Mouse (Mus musculus) limb, embryonic 10.5 days (tissue): ENCODE data around the gene Bcl9. TPM values are rescaled to one million over a fixed set of nuclear protein-coding genes. Genes with fewer than 3 reads are reported as not detected.

Source experiments
- DNase-seq: peaks from one replicate; pipeline ENCODE4 v3.0.0-alpha.2; 2017; ENCODE audit warnings: low spot score
- H3K27ac ChIP-seq: fragments of 300-500 bp; sonication (generic); 2 replicates; pipeline ENCODE4 v1.5.1; 2016; ENCODE audit warnings: mild to moderate bottlenecking
- H3K27me3 ChIP-seq: fragments of 300-500 bp; sonication (generic); 2 replicates; pipeline ENCODE4 v1.6.1; 2016; ENCODE audit warnings: low read depth, mild to moderate bottlenecking; ENCODE audit not compliant: poor library complexity, severe bottlenecking
- H3K36me3 ChIP-seq: fragments of 300-500 bp; sonication (generic); 2 replicates; pipeline ENCODE4 v1.6.1; 2016; ENCODE audit warnings: mild to moderate bottlenecking, moderate library complexity
- H3K4me1 ChIP-seq: fragments of 300-500 bp; sonication (generic); 2 replicates; pipeline ENCODE4 v1.6.1; 2016
- H3K4me3 ChIP-seq: fragments of 300-500 bp; sonication (generic); 2 replicates; pipeline ENCODE4 v1.5.1; 2016; ENCODE audit warnings: mild to moderate bottlenecking, moderate library complexity
- H3K9me3 ChIP-seq: fragments of 300-500 bp; sonication (generic); replicated peaks from 2 replicates; pipeline ENCODE4 v1.6.1; 2016; ENCODE audit warnings: mild to moderate bottlenecking
- WGBS: fragments of 180-500 bp; shearing (Covaris S2); methylation state at CpG from one replicate; pipeline ENCODE4 v1.1.7; 2016; 5-methylcytosine and 5-hydroxymethylcytosine counted together
- polyA plus RNA-seq: library from polyadenylated mRNA; unstranded; fragments of >200 nt; fragmentation: Nextera tagmentation; extraction: Ambion mirVana; gene quantifications from 2 replicates; pipeline ENCODE4 v1.2.1, GENCODE M21; 2016

The Bcl9 gene
- polyA plus RNA-seq, 1 experiment from 2014 or later: 74.2 TPM

- H3K9me3 ChIP-seq: no peaks in the 10 kb centered on the region
- WGBS: 55% methylated on average over 6 of the region's 6 CpGs
These were observed 117.2 kb downstream of the Bcl9 start for GRCm38 (mm10) chr3:97180527-97180926.

GRCm38 (mm10) chr3:97178885-97179284 lies 118.8 kb downstream of the Bcl9 start:
- 69% methylated on average over 6 of the region's 6 CpGs for WGBS
- no peak for DNase-seq
- Histone ChIP-seq H3K27ac (no peak overlapping the region), H3K4me1 (0 out of 2 replicates have a peak, but pooled peaks cover 2% of the 10 kb centered on the region), H3K27me3 (no peaks in the 10 kb centered on the region), H3K36me3 (0 out of 2 replicates have a peak, but pooled peaks cover 4% of the 10 kb centered on the region), H3K4me3 (no peak overlapping the region), H3K9me3 (no peaks in the 10 kb centered on the region)

More at GRCm38 (mm10) chr3:97180527-97180926, 117.2 kb downstream of the Bcl9 start:
- Histone ChIP-seq H3K4me3 (no peak overlapping the region), H3K4me1 (0 out of 2 replicates have a peak, but pooled peaks cover 2% of the 10 kb centered on the region), H3K27ac (no peak overlapping the region), H3K36me3 (0 out of 2 replicates have a peak, but pooled peaks cover 4% of the 10 kb centered on the region), H3K27me3 (no peaks in the 10 kb centered on the region)
- no peak for DNase-seq

DNA sequence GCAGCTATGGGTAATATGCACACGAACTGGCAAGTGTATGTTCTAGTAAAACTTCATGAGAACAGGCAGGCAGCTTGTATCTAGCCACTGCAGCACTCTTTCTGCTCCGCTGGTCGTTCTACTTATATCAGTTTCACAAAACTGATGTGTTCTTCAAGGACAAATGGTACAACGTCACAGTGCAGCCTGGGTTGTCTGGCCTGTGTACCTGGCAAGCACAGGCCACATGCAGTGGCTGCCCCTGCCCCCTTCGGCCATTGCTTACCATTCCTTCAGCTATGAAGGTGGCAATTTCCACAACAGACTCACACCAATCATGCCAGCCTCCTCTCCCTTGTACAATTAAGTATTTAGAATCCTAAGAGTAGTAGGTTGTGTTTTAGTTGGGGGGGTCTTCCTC lies 125.1 kb downstream of the Bcl9 start:
- no peak overlapping the region for H3K27ac ChIP-seq
- H3K4me3 ChIP-seq: no peak overlapping the region
- no peaks in the 10 kb centered on the region for H3K4me1 ChIP-seq
- H3K27me3 ChIP-seq: no peaks in the 10 kb centered on the region
- DNase-seq: no peak
- H3K36me3 ChIP-seq: 0 out of 2 replicates have a peak, but pooled peaks cover 6% of the 10 kb centered on the region
- 90% methylated on average over 5 of the region's 5 CpGs for WGBS
- no peaks in the 10 kb centered on the region for H3K9me3 ChIP-seq

GRCm38 (mm10) chr3:97172231-97172630 lies 125.5 kb downstream of the Bcl9 start:
- no peak overlapping the region for H3K27ac ChIP-seq
- no peak overlapping the region for H3K4me3 ChIP-seq
- no peaks in the 10 kb centered on the region for H3K9me3 ChIP-seq
- no peaks in the 10 kb centered on the region for H3K4me1 ChIP-seq
- H3K27me3 ChIP-seq: no peaks in the 10 kb centered on the region
- H3K36me3 ChIP-seq: 0 out of 2 replicates have a peak, but pooled peaks cover 7% of the 10 kb centered on the region
- WGBS: 86% methylated on average over 9 of the region's 9 CpGs
- no peak for DNase-seq

DNA sequence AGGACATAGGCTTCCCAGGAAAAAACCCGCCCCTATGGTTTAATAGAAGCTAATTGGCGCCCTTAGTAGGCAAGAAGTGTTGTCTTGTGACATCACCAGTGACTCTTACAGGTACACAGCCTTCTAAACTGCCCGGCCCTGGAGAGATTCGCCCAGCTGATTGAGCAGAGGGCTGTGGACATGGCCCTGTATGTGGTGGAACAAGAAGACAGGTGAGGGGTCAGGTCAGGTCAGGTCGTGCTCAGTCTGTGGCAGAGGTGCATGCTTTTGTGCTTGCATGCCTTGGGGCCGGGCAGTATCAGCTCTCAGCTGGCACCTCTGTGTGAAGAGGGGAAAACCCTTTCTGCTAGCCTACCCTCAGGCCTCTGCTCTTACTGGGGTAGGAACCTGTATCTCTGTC lies 126.2 kb downstream of the Bcl9 start:
- Histone ChIP-seq H3K4me1 (no peaks in the 10 kb centered on the region), H3K27me3 (no peaks in the 10 kb centered on the region), H3K4me3 (no peak overlapping the region), H3K27ac (no peak overlapping the region), H3K9me3 (no peaks in the 10 kb centered on the region), H3K36me3 (peaks cover 12% of the 10 kb centered on the region)
- no peak for DNase-seq
- WGBS: 78% methylated on average over 6 of the region's 6 CpGs

- no peak for DNase-seq
- H3K27me3 ChIP-seq: no peaks in the 10 kb centered on the region
- no peak overlapping the region for H3K4me3 ChIP-seq
- WGBS: 78% methylated on average over 4 of the region's 4 CpGs
- no peaks in the 10 kb centered on the region for H3K9me3 ChIP-seq
- no peak overlapping the region for H3K27ac ChIP-seq
- H3K4me1 ChIP-seq: no peaks in the 10 kb centered on the region
- peaks cover 16% of the 10 kb centered on the region for H3K36me3 ChIP-seq
These were observed 130.6 kb downstream of the Bcl9 start for GRCm38 (mm10) chr3:97167126-97167525.

GRCm38 (mm10) chr3:97164477-97164876 lies 133.2 kb downstream of the Bcl9 start:
- H3K4me1 ChIP-seq: peaks cover 9% of the 10 kb centered on the region
- no peaks in the 10 kb centered on the region for H3K9me3 ChIP-seq
- H3K36me3 ChIP-seq: peaks cover 14% of the 10 kb centered on the region
- H3K4me3 ChIP-seq: no peak overlapping the region
- no peak overlapping the region for H3K27ac ChIP-seq
- no peak for DNase-seq
- H3K27me3 ChIP-seq: no peaks in the 10 kb centered on the region
- 84% methylated on average over 4 of the region's 4 CpGs for WGBS

DNA sequence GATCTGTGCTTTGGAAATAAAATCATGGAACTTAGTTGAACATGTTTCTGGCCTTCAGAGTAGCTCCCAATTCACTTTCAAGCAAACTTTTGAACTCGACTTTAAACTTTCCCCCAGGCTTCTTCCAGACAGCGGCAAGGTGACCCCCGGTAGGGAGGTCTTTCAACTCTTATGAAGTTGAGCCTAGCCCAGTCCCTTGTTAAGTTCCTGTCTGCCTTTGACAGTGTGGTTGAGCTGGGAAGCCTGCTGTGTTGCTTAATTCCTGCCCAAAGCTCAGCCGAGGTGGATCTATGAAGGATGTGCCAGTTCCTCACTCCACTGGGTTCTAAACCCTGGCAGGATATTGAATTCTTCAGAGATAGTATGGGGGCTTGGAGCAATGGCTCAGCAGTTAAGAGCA lies 135.9 kb downstream of the Bcl9 start:
- Histone ChIP-seq H3K36me3 (peaks cover 11% of the 10 kb centered on the region), H3K9me3 (no peaks in the 10 kb centered on the region), H3K4me1 (peaks cover 15% of the 10 kb centered on the region), H3K27ac (no peak overlapping the region), H3K4me3 (no peak overlapping the region), H3K27me3 (no peaks in the 10 kb centered on the region)
- DNase-seq: no peak
- 67% methylated on average over 4 of the region's 4 CpGs for WGBS

DNA sequence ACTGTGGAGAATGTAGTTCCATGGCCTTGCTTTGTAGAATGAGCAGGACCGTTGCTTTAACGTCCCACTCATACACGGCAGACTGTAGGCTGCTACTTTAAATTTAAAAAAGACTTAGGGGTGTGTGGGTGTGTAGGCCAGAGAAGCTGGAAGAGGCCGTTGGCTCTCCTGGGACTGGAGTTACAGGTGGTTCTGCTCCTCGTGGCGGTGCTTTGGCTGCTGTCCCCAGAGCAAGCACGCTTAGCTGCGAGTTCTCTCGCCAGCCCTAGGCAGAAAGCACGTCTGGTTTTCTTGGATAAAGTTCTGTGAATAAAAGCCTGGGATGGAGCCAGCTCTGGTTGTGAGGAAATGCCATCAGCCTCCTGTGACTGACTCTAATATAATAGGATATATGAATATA lies 136.8 kb downstream of the Bcl9 start:
- Histone ChIP-seq H3K27me3 (no peaks in the 10 kb centered on the region), H3K27ac (no peak overlapping the region), H3K4me3 (no peak overlapping the region), H3K4me1 (peaks cover 15% of the 10 kb centered on the region), H3K36me3 (0 out of 2 replicates have a peak, but pooled peaks cover 3% of the 10 kb centered on the region), H3K9me3 (no peaks in the 10 kb centered on the region)
- DNase-seq: no peak
- 85% methylated on average over 10 of the region's 10 CpGs for WGBS

DNA sequence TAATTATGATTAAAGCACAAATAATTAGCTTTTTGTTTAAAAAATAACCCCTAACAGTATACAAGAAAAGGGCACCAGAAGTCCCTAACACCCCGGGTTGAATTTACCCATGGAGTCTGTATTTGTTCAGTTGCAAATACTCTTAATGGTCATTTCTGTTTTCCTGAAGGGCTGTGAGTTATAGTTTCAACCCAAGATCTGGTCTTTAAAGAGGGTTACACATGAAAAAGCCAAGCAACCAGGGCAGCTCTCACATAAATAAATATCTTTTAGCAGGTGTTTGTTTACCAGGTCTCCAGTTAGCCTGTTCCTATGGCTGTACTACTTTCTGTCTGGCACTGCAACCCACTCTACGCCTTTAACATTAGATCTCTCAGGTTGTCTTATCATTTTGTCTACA lies 137.7 kb downstream of the Bcl9 start:
- no peaks in the 10 kb centered on the region for H3K9me3 ChIP-seq
- no peak for DNase-seq
- no peaks in the 10 kb centered on the region for H3K27me3 ChIP-seq
- H3K4me3 ChIP-seq: peak overlapping the region; percentile 85; the same call in 1 of the 2 replicates
- H3K27ac ChIP-seq: no peak overlapping the region
- H3K36me3 ChIP-seq: no peaks in the 10 kb centered on the region
- WGBS: 75% methylated on average over 2 of the region's 2 CpGs
- H3K4me1 ChIP-seq: peaks cover 15% of the 10 kb centered on the region

GRCm38 (mm10) chr3:97159509-97159850 lies 138.2 kb downstream of the Bcl9 start:
- H3K27ac ChIP-seq: peak overlapping the region; percentile 91
- no peak for DNase-seq
- 13% methylated on average over 6 of the region's 6 CpGs for WGBS

DNA sequence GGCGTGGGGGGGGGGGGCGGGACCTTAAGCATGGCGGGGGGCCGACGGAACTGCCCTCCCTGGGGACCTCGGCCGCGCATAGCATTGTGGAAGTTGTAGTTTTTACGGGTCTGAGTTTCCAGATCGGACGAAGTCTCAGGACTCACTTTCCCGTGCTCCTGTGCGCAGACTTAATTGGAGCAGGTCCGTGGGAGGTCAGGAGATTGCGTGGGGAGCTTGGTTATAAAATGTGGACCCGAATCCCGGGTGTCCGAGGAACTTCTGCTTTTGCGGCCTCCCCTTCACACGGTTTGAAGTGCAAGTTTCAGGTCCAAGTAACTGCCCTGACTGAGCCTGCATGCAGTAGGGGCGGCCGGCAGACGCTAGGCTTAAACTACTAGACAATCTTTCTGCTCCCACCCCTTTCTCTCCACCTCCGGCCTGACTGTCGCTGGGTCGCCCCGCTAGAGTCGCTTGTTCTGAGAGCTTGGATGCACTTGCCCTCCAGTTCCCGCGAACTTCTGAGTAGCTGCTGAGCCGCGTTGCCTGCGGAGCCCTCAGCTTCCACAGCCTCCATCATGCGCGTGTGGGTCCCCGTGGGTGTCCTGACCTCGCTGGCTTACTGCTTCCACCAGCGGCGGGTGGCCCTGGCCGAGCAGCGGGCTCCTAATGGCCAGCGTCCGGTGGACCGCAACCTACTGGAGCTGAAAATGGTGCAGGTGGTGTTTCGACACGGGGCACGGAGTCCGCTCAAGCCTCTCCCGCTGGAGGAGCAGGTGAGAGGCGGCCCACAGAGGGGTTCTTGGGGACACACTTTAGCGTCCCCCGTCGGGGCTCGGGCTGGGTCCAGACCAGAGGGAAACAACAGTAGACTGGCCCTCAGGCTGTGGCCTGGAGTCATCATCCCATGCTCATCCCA lies 138.9 kb downstream of the Bcl9 start, which contains the start of gene Acp6:
Gene Acp6, plus strand, starts transcription at position 167 of the 898 bp plus-strand sequence.
- H3K27me3 ChIP-seq: no peaks in the 10 kb centered on the region
- H3K4me3 ChIP-seq: peak within 1 kb of the TSS; percentile 85
- peak; percentile 91 for DNase-seq
- peaks cover 15% of the 10 kb centered on the region for H3K4me1 ChIP-seq
- H3K27ac ChIP-seq: peak within 1 kb of the TSS; percentile 91
- no peaks in the 10 kb centered on the region for H3K9me3 ChIP-seq
- H3K36me3 ChIP-seq: no peaks in the 10 kb centered on the region
- WGBS: under 1% methylated on average over 54 of the region's 54 CpGs

More at GRCm38 (mm10) chr3:97159509-97159850, 138.2 kb downstream of the Bcl9 start:
- Histone ChIP-seq H3K4me3 (peak overlapping the region; percentile 85), H3K36me3 (no peaks in the 10 kb centered on the region), H3K27me3 (no peaks in the 10 kb centered on the region), H3K9me3 (no peaks in the 10 kb centered on the region), H3K4me1 (peaks cover 15% of the 10 kb centered on the region)

DNA sequence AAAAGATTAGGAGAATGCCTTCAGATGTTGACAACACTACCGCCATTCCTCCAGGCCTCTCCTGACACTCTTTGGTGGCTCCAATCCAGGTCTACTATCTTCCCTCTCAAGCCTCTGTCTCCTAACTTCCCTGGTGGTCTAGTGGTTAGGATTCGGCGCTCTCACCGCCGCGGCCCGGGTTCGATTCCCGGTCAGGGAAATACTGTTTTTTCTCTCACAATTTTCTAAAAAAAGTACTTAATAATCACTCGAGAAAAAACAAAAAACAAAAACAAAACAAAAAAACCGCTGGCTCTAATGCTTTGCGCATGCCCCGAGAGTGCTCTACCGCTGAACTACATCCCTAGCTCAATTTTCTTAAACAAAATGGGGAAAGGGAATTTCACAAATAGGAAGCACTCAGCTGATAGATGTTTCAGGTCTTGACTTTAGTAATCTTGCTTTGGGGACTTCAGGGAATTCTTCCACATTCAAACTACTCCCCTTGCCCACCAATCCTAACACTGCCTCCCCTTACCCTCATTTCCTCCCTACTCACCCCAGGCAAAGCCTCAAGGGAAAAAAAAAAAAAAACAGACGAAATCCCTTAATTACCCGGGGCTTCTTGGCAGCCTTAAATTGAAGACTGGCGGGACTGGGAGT lies 139.6 kb downstream of the Bcl9 start:
- WGBS: 1% methylated on average over 17 of the region's 17 CpGs
- Histone ChIP-seq H3K27me3 (no peaks in the 10 kb centered on the region), H3K4me1 (peaks cover 15% of the 10 kb centered on the region), H3K27ac (peak overlapping the region; percentile 91), H3K4me3 (peak overlapping the region; percentile 85), H3K9me3 (no peaks in the 10 kb centered on the region), H3K36me3 (no peaks in the 10 kb centered on the region)
- DNase-seq: peak; percentile 78
